Mouse (Mus musculus) adrenal gland, postnatal 4 days (tissue): Measurements from ENCODE around the gene Coa4. TPM values are rescaled to one million over a fixed set of nuclear protein-coding genes. Genes with fewer than 3 reads are reported as not detected.
A peak's percentile ranks its signal among the peaks of the same experiment; 100 is the strongest.

ENCODE experiments used
- DNase-seq, 2 experiments: peaks; one replicate each; pipeline ENCODE4 v3.0.0; 2021 to 2022; ENCODE audit warnings: low spot score in 2 of 2, mixed read lengths in 2 of 2
- long read RNA-seq, 2 experiments: library from polyadenylated mRNA; stranded (forward); transcript quantifications; one replicate each; pipeline ENCODE4 v2.0.0; 2021
- total RNA-seq, 2 experiments: library from RNA; stranded (reverse); gene quantifications; 2 replicates each; pipeline ENCODE4 v1.2.3; 2021

Coa4 gene
- total RNA-seq: 10 to 100 TPM in 1 of 2 experiments, 1 to 10 TPM in 1; 9.8 to 11.0 TPM
- long read RNA-seq, experiment 1, transcript Coa4-201 (2 exons, 1,391 nt): major isoform, 5 of 6 reads
- long read RNA-seq, experiment 1, partial matches to known transcripts: 1 of 6 reads
- long read RNA-seq, experiment 1, other reads (novel, unspliced or antisense): 0 of 6 reads
- long read RNA-seq, experiment 2, transcript Coa4-201 (2 exons, 1,391 nt): major isoform, 8 of 9 reads
- long read RNA-seq, experiment 2, partial matches to known transcripts: 0 of 9 reads
- long read RNA-seq, experiment 2, other reads (novel, unspliced or antisense): 0 of 9 reads

GRCm38 (mm10) chr7:100536804-100537518 is at the start of gene Coa4:
TSS of gene Coa4 (plus strand) at chr7:100537071.
- peak; percentile 42 to 72 for DNase-seq

GRCm38 (mm10) chr7:100487301-100487700 is 49.6 kb upstream of the Coa4 start:
- no peak for DNase-seq

GRCm38 (mm10) chr7:100488474-100489048 is 48.3 kb upstream of the Coa4 start:
- no peak for DNase-seq

GRCm38 (mm10) chr7:100492391-100493116 is 44.3 kb upstream of the Coa4 start:
- no peak for DNase-seq

DNA sequence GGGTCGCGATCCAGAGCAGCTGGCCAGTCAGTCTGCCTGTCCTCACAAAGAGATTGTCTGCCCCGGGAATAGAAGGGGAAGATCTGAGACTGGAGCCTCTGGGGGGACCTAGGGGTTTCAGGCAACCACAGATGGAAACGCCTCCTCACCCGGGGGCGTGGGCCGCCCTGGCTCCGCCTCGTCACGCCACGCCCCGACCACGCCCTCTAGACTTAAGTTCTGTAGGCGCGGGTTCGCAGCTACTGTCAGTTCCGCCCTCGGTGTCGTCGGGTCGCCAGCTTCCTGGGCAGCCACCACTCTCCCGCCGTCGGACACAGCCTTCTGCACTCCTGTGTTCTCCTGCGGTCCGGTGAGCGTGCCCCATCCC is 43.8 kb upstream of the Coa4 start, which contains the start of gene Ucp2:
Ucp2 (plus strand) TSS at position 221 of the 367 bp plus-strand sequence.
- peak; percentile 61 to 73 for DNase-seq

- DNase-seq: no peak
Measured at GRCm38 (mm10) chr7:100493484-100494414, 43.1 kb upstream of the Coa4 start.

DNA sequence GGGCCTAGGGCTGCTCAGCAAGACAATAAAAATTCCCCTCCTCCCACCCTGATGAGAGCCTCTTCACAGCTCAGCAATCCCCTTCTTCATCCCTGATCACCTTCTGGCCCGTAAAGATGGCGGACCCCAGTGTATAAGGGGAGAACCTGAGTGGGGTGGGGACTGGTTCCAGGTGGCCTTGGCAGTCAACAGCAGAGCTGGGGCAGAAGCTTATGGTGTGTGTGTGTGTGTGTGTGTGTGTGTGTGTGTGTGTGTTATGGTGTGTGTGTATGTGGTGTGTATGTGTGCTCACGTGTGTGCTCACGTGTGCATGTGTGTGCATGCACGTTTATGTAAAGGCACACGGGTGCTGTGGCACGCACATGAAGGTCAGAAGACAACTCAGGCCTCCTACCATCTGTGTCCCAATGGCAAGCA is 42.4 kb upstream of the Coa4 start:
- no peak for DNase-seq

GRCm38 (mm10) chr7:100495042-100495441 is 41.8 kb upstream of the Coa4 start:
- DNase-seq: no peak

- peak in 1 of 2 experiments; percentile 68 for DNase-seq
Measured at GRCm38 (mm10) chr7:100495581-100496251, 41.2 kb upstream of the Coa4 start.

DNA sequence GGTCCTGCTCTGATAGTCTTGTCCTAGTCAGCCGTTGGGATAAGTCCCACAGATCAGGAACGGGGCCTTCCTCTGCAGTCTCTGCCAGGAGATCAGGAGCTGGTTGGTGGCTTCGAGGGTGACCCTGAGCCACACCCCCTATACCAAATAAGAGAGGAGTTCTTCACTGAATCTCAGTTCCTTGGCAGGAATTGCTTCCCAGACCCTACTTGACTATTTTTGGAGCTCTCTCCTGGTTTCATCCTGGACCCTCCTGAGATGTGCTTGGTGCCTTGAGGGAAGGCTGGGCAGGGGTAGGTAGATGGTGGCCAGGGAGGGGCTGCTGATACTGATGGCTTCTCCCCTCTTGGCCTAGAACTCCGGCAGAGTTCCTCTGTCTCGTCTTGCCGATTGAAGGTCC is 40.5 kb upstream of the Coa4 start:
- DNase-seq: no peak

- DNase-seq: no peak
Measured at GRCm38 (mm10) chr7:100496791-100497190, 40.1 kb upstream of the Coa4 start.

DNA sequence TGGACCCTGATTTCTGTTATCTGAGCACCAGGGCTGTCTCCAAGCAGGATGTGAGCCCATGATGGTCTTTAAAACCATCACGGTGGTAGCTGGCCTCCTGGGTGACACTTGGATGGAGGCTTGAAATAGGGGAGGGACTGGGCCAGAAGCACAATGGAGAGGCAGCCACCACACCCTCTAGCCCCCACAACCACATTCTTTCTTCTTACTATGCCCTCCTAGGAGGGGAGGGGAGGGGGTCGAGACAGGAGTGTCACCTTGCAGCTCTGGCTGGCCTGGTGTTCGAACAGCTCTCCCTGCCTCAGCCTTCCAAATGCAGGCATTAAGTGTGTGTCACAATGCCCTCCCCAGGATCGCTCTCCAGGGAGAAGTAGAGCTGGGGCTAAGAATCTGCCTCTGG is 39.5 kb upstream of the Coa4 start:
- DNase-seq: no peak

DNA sequence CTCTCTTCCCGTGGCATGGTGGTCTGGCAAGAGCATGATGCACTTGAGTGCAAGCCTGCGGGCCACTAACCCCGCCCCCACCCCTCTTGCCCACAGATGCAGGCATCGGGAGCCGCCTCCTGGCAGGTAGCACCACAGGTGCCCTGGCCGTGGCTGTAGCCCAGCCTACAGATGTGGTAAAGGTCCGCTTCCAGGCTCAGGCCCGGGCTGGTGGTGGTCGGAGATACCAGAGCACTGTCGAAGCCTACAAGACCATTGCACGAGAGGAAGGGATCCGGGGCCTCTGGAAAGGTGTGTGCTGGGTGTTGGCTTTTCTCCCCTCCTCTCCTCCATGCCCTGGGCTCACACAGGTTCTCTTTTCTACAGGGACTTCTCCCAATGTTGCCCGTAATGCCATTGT is 38.9 kb upstream of the Coa4 start:
- DNase-seq: no peak

- no peak for DNase-seq
Measured at GRCm38 (mm10) chr7:100499465-100499864, 37.4 kb upstream of the Coa4 start.

DNA sequence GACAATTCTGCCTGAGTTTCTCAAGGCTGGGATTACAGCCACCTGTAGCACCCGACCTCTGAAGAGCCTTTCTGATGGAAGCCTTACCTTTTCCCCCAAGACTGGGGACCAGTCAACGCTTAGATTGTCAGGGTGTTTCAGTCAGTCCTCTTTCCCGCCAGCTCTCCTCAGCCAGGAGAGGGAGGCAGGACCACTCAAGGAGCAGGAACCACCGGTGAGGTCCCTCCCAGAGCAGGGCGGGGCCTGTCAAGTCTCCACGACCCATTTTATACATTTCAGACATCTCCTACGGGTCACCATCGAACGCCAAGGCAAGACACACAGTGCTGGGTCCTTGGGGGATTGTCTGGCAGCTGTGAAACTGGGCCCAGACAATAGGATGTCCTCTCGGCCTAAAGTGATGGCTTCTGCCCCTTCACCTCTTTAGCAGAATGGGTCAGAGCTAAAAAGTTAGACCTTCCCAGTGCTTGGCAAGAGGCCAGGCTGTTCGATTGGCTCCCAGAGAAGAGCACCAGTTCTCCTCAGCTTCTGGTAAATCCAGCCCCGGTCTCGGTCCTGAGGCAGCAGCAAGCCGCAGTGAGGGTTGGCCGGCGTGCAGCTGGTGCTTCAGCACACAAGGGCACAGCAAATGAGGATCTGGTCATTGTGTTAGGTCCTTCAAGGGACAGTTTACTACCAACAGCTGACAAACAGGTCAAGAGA is 36.4 kb upstream of the Coa4 start:
- no peak for DNase-seq

- DNase-seq: no peak
Measured at GRCm38 (mm10) chr7:100501027-100501843, 35.6 kb upstream of the Coa4 start.

GRCm38 (mm10) chr7:100501844-100502373 is 35.0 kb upstream of the Coa4 start:
- DNase-seq: no peak

DNA sequence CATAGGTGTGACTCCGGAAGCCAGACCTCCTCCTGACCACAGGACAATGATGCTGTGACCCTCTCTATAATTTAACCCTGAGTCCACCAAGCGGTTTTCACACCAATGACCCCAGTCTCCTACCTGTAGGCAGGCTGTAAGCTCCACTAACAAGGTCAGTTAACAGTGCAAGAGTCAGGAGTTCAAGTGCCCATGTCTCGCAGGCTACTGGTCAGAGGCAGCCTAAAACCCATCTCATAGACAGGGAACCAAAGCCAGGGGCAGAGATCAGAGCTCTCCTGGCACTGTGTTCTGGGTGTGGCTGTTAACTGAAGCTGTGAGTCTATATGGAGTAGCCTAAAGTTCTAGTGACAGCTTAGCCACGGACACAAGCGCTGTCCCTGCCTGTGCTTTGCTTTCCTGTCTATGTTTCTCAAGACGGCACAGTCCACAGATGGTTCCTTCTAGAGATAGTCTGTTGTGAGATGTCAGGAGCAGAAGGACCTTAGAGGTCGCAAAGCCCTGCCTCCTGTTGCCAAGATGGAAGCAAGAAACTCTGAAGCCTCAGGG is 34.4 kb upstream of the Coa4 start:
- DNase-seq: no peak
